Mouse (Mus musculus): ENCODE measurements around the gene Pcnx2. TPM values are rescaled to one million over a fixed set of nuclear protein-coding genes. Genes with fewer than 3 reads are reported as not detected.

Gene Pcnx2
- polyA plus RNA-seq, 1 experiment from 2014 or later = 0.15 TPM

GRCm38 (mm10) chr8:125755896-125756295, 142.2 kb downstream of the Pcnx2 start:
- H3K27ac ChIP-seq = 0 out of 2 replicates have a peak overlapping the region, but pooled peaks have one; percentile 31
- no peak overlapping the region for H3K4me2 ChIP-seq
- no peak overlapping the region for H3K4me3 ChIP-seq
- H3K9ac ChIP-seq = no peak overlapping the region
- H3K27me3 ChIP-seq = no peaks in the 10 kb centered on the region
- 48% methylated on average over 8 of the region's 8 CpGs for WGBS
- peaks cover 25% of the 10 kb centered on the region for H3K4me1 ChIP-seq (replicated peaks)
- H3K9me3 ChIP-seq (replicated peaks) = no peaks in the 10 kb centered on the region
- no peak for ATAC-seq (replicated peaks; ENCODE audit: insufficient number of reproducible peaks, insufficient read depth, low FRiP score, low read depth)
- no peaks in the 10 kb centered on the region for H3K36me3 ChIP-seq

DNA sequence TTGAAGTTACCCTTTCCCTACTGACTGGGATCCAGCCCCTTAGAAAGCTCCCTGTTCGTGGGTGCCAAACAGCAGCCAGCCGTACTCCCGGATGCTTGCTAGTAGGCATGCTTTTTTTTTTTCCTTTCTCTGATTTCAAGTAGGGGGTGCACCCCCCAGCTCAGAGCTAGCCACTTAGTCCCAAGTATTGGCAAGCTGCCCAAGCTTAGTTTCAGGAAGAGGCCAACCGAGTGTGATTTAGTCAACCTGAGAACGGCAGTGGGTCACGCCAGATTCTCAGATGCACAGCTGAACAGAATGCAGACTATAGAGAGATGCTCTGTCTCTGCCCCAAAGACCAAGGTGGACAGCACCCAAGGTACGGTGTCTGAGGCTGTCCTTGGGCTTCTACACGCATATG, 147.3 kb downstream of the Pcnx2 start:
- no peak for ATAC-seq (replicated peaks; ENCODE audit: insufficient number of reproducible peaks, insufficient read depth, low FRiP score, low read depth)
- Histone ChIP-seq H3K27me3 (no peaks in the 10 kb centered on the region), H3K36me3 (no peaks in the 10 kb centered on the region), H3K9me3 (replicated peaks) (no peaks in the 10 kb centered on the region), H3K4me2 (no peak overlapping the region), H3K9ac (no peak overlapping the region), H3K27ac (no peak overlapping the region), H3K4me1 (replicated peaks) (peaks cover 9% of the 10 kb centered on the region), H3K4me3 (no peak overlapping the region)
- 38% methylated on average over 8 of the region's 8 CpGs for WGBS

DNA sequence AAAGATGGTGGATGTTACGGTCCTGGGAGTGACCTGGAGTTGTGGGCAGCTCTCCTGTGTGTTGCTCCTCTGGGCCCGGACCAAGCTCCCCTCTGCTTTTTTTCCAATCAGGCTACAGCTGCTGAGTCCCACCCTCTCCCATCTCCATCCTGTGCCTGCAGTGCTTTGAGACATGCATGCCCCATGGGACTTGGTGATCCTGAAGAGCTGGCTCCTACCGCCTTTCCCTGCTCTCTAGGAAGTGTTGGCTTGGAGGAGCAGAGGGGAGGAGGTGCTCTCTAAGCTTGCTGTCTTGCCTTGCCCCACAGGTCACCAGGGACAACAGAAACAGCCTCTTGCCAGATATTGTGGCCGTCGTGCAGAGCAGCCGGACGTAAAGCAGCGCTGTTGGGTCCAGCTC, 150.7 kb downstream of the Pcnx2 start:
- Histone ChIP-seq H3K36me3 (no peaks in the 10 kb centered on the region), H3K27me3 (no peaks in the 10 kb centered on the region), H3K4me1 (replicated peaks) (peaks cover 9% of the 10 kb centered on the region), H3K9ac (no peak overlapping the region), H3K27ac (no peak overlapping the region), H3K4me3 (no peak overlapping the region), H3K4me2 (no peak overlapping the region), H3K9me3 (replicated peaks) (no peaks in the 10 kb centered on the region)
- ATAC-seq (replicated peaks; ENCODE audit: insufficient number of reproducible peaks, insufficient read depth, low FRiP score, low read depth) = no peak
- WGBS = 69% methylated on average over 8 of the region's 8 CpGs

DNA sequence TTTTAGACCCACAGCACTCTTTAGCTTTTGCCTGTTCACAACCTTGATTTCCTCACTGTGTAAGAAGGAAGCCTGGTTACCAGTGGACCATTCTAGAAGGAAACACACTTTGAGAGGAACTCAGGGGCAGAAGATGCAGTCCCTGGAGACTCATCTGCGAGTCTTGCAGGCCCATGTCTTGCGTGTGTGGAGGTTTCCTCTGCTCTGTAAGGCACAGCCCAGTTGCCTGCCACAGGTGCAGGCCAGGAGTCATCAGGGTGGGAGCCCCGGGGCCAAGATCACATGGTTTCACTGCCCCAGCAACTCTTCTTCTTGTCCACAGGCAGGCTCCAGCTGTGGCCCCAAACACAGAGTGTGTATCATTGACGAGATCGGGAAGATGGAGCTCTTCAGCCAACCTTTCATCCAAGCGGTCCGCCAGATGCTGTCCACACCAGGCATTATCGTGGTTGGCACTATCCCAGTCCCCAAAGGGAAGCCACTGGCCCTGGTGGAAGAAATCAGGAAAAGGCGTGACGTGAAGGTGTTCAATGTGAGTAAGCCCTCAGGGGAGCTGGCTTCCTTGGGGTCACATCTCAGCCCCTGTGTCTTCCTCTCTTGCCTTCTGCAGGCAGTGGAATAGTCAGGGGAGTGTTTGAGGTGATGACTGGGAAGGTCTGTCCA, 153.1 kb downstream of the Pcnx2 start:
- no peak for ATAC-seq (replicated peaks; ENCODE audit: insufficient number of reproducible peaks, insufficient read depth, low FRiP score, low read depth)
- H3K36me3 ChIP-seq = no peaks in the 10 kb centered on the region
- H3K27me3 ChIP-seq = no peaks in the 10 kb centered on the region
- no peaks in the 10 kb centered on the region for H3K4me1 ChIP-seq (replicated peaks)
- no peaks in the 10 kb centered on the region for H3K9me3 ChIP-seq (replicated peaks)
- no peak overlapping the region for H3K27ac ChIP-seq
- no peak overlapping the region for H3K4me3 ChIP-seq
- H3K4me2 ChIP-seq = no peak overlapping the region
- 85% methylated on average over 10 of the region's 10 CpGs for WGBS
- no peak overlapping the region for H3K9ac ChIP-seq

- Histone ChIP-seq H3K9ac (no peak overlapping the region), H3K4me2 (no peak overlapping the region), H3K27me3 (no peaks in the 10 kb centered on the region), H3K9me3 (replicated peaks) (no peaks in the 10 kb centered on the region), H3K4me3 (no peak overlapping the region), H3K27ac (no peak overlapping the region), H3K4me1 (replicated peaks) (no peaks in the 10 kb centered on the region), H3K36me3 (no peaks in the 10 kb centered on the region)
- ATAC-seq (replicated peaks; ENCODE audit: insufficient number of reproducible peaks, insufficient read depth, low FRiP score, low read depth) = no peak
- 65% methylated on average over 8 of the region's 8 CpGs for WGBS
These were observed 155.7 kb downstream of the Pcnx2 start for GRCm38 (mm10) chr8:125742406-125742805.

DNA sequence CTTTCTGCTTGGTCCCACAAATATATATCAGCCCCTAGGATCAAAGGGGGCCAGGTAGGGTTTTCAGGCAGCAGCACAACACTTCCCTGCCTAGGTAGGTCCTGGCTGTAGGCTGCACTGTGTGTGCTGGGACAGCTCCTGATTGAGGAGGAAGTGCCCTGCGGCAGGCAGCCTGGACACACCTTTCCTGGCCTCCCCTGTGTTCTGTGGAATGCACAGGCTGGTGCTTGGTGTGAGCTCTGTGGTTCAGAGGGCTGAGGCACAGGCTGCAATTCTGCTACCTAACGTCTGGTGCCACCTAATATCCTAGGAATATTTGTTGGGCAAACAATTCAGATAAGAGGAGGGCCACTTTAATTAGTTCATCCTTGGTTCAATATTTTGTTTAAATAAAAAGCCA, 156.3 kb downstream of the Pcnx2 start:
- H3K4me3 ChIP-seq = no peak overlapping the region
- WGBS = 42% methylated on average over 2 of the region's 2 CpGs
- H3K9me3 ChIP-seq (replicated peaks) = no peaks in the 10 kb centered on the region
- ATAC-seq (replicated peaks; ENCODE audit: insufficient number of reproducible peaks, insufficient read depth, low FRiP score, low read depth) = no peak
- H3K9ac ChIP-seq = no peak overlapping the region
- H3K36me3 ChIP-seq = no peaks in the 10 kb centered on the region
- no peak overlapping the region for H3K4me2 ChIP-seq
- H3K27me3 ChIP-seq = no peaks in the 10 kb centered on the region
- no peak overlapping the region for H3K27ac ChIP-seq
- H3K4me1 ChIP-seq (replicated peaks) = no peaks in the 10 kb centered on the region

GRCm38 (mm10) chr8:125741377-125741776, 156.7 kb downstream of the Pcnx2 start:
- ATAC-seq (replicated peaks; ENCODE audit: insufficient number of reproducible peaks, insufficient read depth, low FRiP score, low read depth) = no peak
- no peaks in the 10 kb centered on the region for H3K4me1 ChIP-seq (replicated peaks)
- WGBS = 70% methylated on average over 5 of the region's 5 CpGs
- H3K27ac ChIP-seq = no peak overlapping the region
- no peaks in the 10 kb centered on the region for H3K36me3 ChIP-seq
- no peak overlapping the region for H3K4me2 ChIP-seq
- no peak overlapping the region for H3K9ac ChIP-seq
- H3K9me3 ChIP-seq (replicated peaks) = no peaks in the 10 kb centered on the region
- H3K4me3 ChIP-seq = no peak overlapping the region
- H3K27me3 ChIP-seq = no peaks in the 10 kb centered on the region

- Histone ChIP-seq H3K4me2 (no peak overlapping the region), H3K27ac (no peak overlapping the region), H3K4me3 (no peak overlapping the region), H3K9me3 (replicated peaks) (no peaks in the 10 kb centered on the region), H3K9ac (no peak overlapping the region), H3K4me1 (replicated peaks) (no peaks in the 10 kb centered on the region), H3K27me3 (no peaks in the 10 kb centered on the region), H3K36me3 (no peaks in the 10 kb centered on the region)
- 80% methylated on average over 10 of the region's 10 CpGs for WGBS
- ATAC-seq (replicated peaks; ENCODE audit: insufficient number of reproducible peaks, insufficient read depth, low FRiP score, low read depth) = no peak
These were observed 157.5 kb downstream of the Pcnx2 start for GRCm38 (mm10) chr8:125740655-125741054.

DNA sequence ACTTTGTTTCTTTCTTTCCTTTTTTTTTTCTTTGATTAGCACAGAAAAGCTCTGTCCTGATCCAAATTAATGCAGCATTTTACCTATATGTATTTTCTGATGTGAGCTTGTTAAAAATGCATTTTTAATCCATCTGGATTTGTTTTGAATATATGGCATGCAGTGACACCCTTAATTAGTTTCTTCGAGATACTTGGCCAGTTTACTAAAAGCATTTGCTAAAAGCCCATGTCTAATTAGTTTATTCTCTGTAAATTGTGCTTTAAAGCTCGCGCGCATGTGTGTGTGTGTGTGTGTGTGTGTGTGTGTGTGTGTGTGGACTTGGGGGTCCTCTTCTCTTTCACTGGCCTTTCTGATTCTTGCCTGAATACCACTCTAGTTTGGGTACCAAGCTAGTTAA, 159.2 kb downstream of the Pcnx2 start:
- H3K27ac ChIP-seq = no peak overlapping the region
- H3K27me3 ChIP-seq = no peaks in the 10 kb centered on the region
- H3K9me3 ChIP-seq (replicated peaks) = no peaks in the 10 kb centered on the region
- no peak overlapping the region for H3K4me3 ChIP-seq
- no peak overlapping the region for H3K9ac ChIP-seq
- H3K4me1 ChIP-seq (replicated peaks) = peaks cover 9% of the 10 kb centered on the region
- 88% methylated on average over 4 of the region's 4 CpGs for WGBS
- no peak overlapping the region for H3K4me2 ChIP-seq
- no peaks in the 10 kb centered on the region for H3K36me3 ChIP-seq
- ATAC-seq (replicated peaks; ENCODE audit: insufficient number of reproducible peaks, insufficient read depth, low FRiP score, low read depth) = no peak

GRCm38 (mm10) chr8:125733964-125734956, 163.9 kb downstream of the Pcnx2 start:
- WGBS = 7% methylated on average over 51 of the region's 52 CpGs
- H3K4me2 ChIP-seq = peak overlapping the region; percentile 87
- peaks cover 13% of the 10 kb centered on the region for H3K4me1 ChIP-seq (replicated peaks)
- H3K9me3 ChIP-seq (replicated peaks) = no peaks in the 10 kb centered on the region
- no peaks in the 10 kb centered on the region for H3K36me3 ChIP-seq
- H3K27ac ChIP-seq = peak overlapping the region; percentile 64
- no peaks in the 10 kb centered on the region for H3K27me3 ChIP-seq
- H3K4me3 ChIP-seq = peak overlapping the region; percentile 84
- peak overlapping the region; percentile 80 for H3K9ac ChIP-seq
- ATAC-seq (replicated peaks; ENCODE audit: insufficient number of reproducible peaks, insufficient read depth, low FRiP score, low read depth) = peak; percentile 92

GRCm38 (mm10) chr8:125729746-125730145, 168.4 kb downstream of the Pcnx2 start, which contains the start of gene Ntpcr:
Gene Ntpcr (plus strand): TSS chr8:125729963.
- Histone ChIP-seq H3K9ac (no peak within 1 kb of the TSS), H3K4me1 (replicated peaks) (peaks cover 9% of the 10 kb centered on the region), H3K4me2 (no peak within 1 kb of the TSS), H3K36me3 (no peaks in the 10 kb centered on the region), H3K9me3 (replicated peaks) (no peaks in the 10 kb centered on the region), H3K4me3 (no peak within 1 kb of the TSS), H3K27me3 (no peaks in the 10 kb centered on the region), H3K27ac (no peak within 1 kb of the TSS)
- 71% methylated on average over 7 of the region's 7 CpGs for WGBS
- no peak for ATAC-seq (replicated peaks; ENCODE audit: insufficient number of reproducible peaks, insufficient read depth, low FRiP score, low read depth)

Data from heart, embryonic 15.5 days (tissue).